Mouse (Mus musculus) C2C12 (cell line): ENCODE data around the gene Commd4. TPM values are rescaled to one million over a fixed set of nuclear protein-coding genes. Genes with fewer than 3 reads are reported as not detected.

ENCODE experiments used
- H3K27me3 ChIP-seq: one replicate; pipeline ENCODE4 v1.6.1; 2011; ENCODE audit not compliant: control insufficient read depth, insufficient read depth, insufficient read length
- H3K36me3 ChIP-seq: one replicate; pipeline ENCODE4 v1.6.1; 2011; ENCODE audit not compliant: control insufficient read depth, insufficient read depth
- H3K4me3 ChIP-seq: one replicate; pipeline ENCODE4 v1.5.1; 2011; ENCODE audit warnings: mild to moderate bottlenecking, control low read depth; ENCODE audit not compliant: poor library complexity, insufficient read depth, severe bottlenecking
- H3K79me2 ChIP-seq: one replicate; pipeline ENCODE4 v1.6.1; 2011; ENCODE audit not compliant: control insufficient read depth, insufficient read depth
- H3K79me3 ChIP-seq: one replicate; pipeline ENCODE4 v1.6.1; 2011; ENCODE audit warnings: low read depth, control low read depth
- H3ac ChIP-seq: one replicate; pipeline ENCODE3; 2011; ENCODE audit warnings: low read depth; ENCODE audit not compliant: control insufficient read depth, insufficient read length
- CEBPB ChIP-seq: IDR thresholded peaks from one replicate; pipeline ENCODE4 v1.6.1; 2011; ENCODE audit warnings: low read depth, mild to moderate bottlenecking, control low read depth, moderate library complexity
- CTCF ChIP-seq: IDR thresholded peaks from one replicate; pipeline ENCODE4 v1.5.1; 2011; ENCODE audit not compliant: control insufficient read depth, insufficient read depth, insufficient read length
- FOSL1 ChIP-seq: IDR thresholded peaks from one replicate; pipeline ENCODE4 v1.8.0; 2011; ENCODE audit warnings: mild to moderate bottlenecking, low read length; ENCODE audit not compliant: poor library complexity, insufficient read depth, severe bottlenecking
- MAX ChIP-seq: IDR thresholded peaks from one replicate; pipeline ENCODE4 v1.6.1; 2011; ENCODE audit warnings: mild to moderate bottlenecking, control low read depth
- MYOD1 ChIP-seq: IDR thresholded peaks from one replicate; pipeline ENCODE4 v1.6.1; 2011; ENCODE audit warnings: low read depth; ENCODE audit not compliant: control insufficient read depth, insufficient read length
- MYOG ChIP-seq: IDR thresholded peaks from one replicate; pipeline ENCODE4 v1.6.1; 2011; ENCODE audit not compliant: control insufficient read depth, insufficient read length; ENCODE audit errors: extremely low read depth
- USF1 ChIP-seq: IDR thresholded peaks from one replicate; pipeline ENCODE4 v1.6.1; 2011; ENCODE audit warnings: low read depth, mild to moderate bottlenecking, control low read depth, moderate library complexity
- polyA plus RNA-seq: library from polyadenylated mRNA; unstranded; fragments of >200 nt; fragmentation: generic; extraction: Trizol; gene quantifications from one replicate; pipeline ENCODE4 v1.2.1, GENCODE M21; 2012; ENCODE audit warnings: missing spikeins

Commd4 gene
- polyA plus RNA-seq, 1 experiment = 80.9 TPM

DNA sequence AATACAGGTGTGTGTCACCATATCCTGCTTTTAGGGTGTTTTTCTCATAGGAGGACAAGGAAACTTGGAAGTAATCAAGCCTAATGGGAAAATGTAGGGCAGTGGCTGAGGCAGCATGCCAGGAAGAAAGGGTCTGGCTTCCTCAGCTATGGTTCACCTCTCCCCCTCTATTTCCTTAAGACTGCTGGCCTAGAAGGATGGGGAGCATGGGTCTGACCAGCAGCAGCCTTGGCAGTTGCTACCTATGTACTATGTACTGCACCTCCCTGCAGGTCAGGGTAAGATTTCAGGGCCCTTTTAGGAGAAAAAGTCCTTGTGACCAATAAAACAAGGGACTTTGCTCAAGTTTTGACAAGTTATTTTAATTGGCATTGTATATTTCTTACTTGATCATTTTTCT lies 28.5 kb downstream of the Commd4 start:
- no peaks in the 10 kb centered on the region for H3K27me3 ChIP-seq
- H3K79me3 ChIP-seq = no peaks in the 10 kb centered on the region
- TF ChIP-seq MYOD1 (no peak), MYOG (no peak), USF1 (no peak), MAX (no peak), FOSL1 (no peak), CTCF (no peak), CEBPB (no peak)
- no peak overlapping the region for H3ac ChIP-seq
- H3K36me3 ChIP-seq = peaks cover 53% of the 10 kb centered on the region
- no peak overlapping the region for H3K4me3 ChIP-seq
- peaks cover 12% of the 10 kb centered on the region for H3K79me2 ChIP-seq

DNA sequence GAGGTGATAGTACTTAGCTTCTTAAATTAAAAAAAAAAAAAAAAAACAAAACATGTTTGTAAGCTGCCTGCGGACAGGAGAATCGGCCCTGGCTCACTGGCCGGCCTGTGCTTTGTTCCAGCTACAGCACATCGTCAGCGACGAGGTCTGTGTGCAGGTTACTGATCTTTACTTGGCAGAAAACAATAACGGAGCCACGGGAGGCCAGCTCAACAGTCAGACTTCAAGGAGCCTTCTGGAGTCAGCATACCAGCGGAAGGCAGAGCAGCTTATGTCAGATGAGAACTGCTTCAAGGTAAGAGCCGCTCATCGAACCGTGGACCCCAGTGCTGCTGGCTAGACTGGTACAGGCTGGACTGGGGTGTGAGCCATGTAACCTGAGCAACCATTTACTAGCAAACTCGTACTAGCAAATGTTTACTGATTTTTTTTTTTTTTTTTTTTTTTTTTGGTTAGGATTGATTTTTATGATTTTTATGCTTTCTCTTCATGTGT lies 40.8 kb downstream of the Commd4 start:
- Histone ChIP-seq H3K27me3 (no peaks in the 10 kb centered on the region), H3ac (no peak overlapping the region)

More for the DNA sequence above, 40.8 kb downstream of the Commd4 start:
- Histone ChIP-seq H3K36me3 (peaks cover 92% of the 10 kb centered on the region), H3K79me3 (no peaks in the 10 kb centered on the region), H3K79me2 (no peaks in the 10 kb centered on the region), H3K4me3 (no peak overlapping the region)
- no peak for TF ChIP-seq CEBPB
- TF ChIP-seq FOSL1 = no peak
- TF ChIP-seq USF1 = no peak
- no peak for TF ChIP-seq CTCF
- TF ChIP-seq MYOD1 = no peak
- no peak for TF ChIP-seq MYOG
- no peak for TF ChIP-seq MAX

Other genes with a start within 250 kb of the Commd4 start
- 5.7 TPM for gene Snx33, start 230.0 kb downstream of the Commd4 start, polyA plus RNA-seq
- gene Imp3, start 220.9 kb downstream of the Commd4 start, polyA plus RNA-seq = 122 TPM
- 7.7 TPM for gene Snupn, start 207.5 kb downstream of the Commd4 start, polyA plus RNA-seq
- 22.2 TPM for gene Ptpn9, start 163.4 kb downstream of the Commd4 start, polyA plus RNA-seq
- 16.6 TPM for gene Sin3a, start 86.3 kb downstream of the Commd4 start, polyA plus RNA-seq
- 28.5 TPM for gene Man2c1, start 27.6 kb downstream of the Commd4 start, polyA plus RNA-seq
- gene Neil1, start 10.0 kb downstream of the Commd4 start, polyA plus RNA-seq = 2.7 TPM
- gene Trcg1, start 78.2 kb upstream of the Commd4 start, polyA plus RNA-seq = not detected
- 26.2 TPM for gene 1700017B05Rik, start 104.3 kb upstream of the Commd4 start, polyA plus RNA-seq